Mouse (Mus musculus) left cerebral cortex, postnatal 10 days (tissue): ENCODE results near the gene Fezf1. TPM values are rescaled to one million over a fixed set of nuclear protein-coding genes. Genes with fewer than 3 reads are reported as not detected.

Experiments used
- DNase-seq, 2 experiments: peaks; one replicate each; pipeline ENCODE4 v3.0.0; 2021 to 2022; ENCODE audit warnings: low spot score in 2 of 2, mixed read lengths in 1 of 2; ENCODE audit errors: extremely low spot score in 1 of 2
- intact Hi-C: fragments of 180-260 bp; cut with DNase I; formaldehyde crosslinking; loops from one replicate; pipeline ENCODE4 v1.15.1; 2025
- total RNA-seq, 2 experiments: library from RNA; stranded (reverse); gene quantifications; 2 replicates each; pipeline ENCODE4 v1.2.3; 2021

Gene Fezf1
- total RNA-seq, result under 1 TPM; 0.18 to 0.49 TPM

- DNase-seq, result no peak
- intact Hi-C loops, result no loop called here
These were observed at the start of gene Fezf1 for GRCm38 (mm10) chr6:23248313-23249052. Gene Fezf1, minus strand, starts transcription at chr6:23248362.

GRCm38 (mm10) chr6:23294685-23295084, 46.5 kb upstream of the Fezf1 start:
- DNase-seq, result no peak
- intact Hi-C loops, result no loop called here

GRCm38 (mm10) chr6:23288752-23289151, 40.6 kb upstream of the Fezf1 start:
- DNase-seq, result no peak
- intact Hi-C loops, result no loop called here

GRCm38 (mm10) chr6:23281514-23281820, 33.3 kb upstream of the Fezf1 start:
- intact Hi-C loops, result no loop called here

GRCm38 (mm10) chr6:23280811-23281513, 32.8 kb upstream of the Fezf1 start:
- no peak for DNase-seq
- intact Hi-C loops, result no loop called here

More at GRCm38 (mm10) chr6:23281514-23281820, 33.3 kb upstream of the Fezf1 start:
- no peak for DNase-seq

GRCm38 (mm10) chr6:23273483-23273882, 25.3 kb upstream of the Fezf1 start:
- no peak for DNase-seq

GRCm38 (mm10) chr6:23272979-23273378, 24.8 kb upstream of the Fezf1 start:
- DNase-seq, result no peak
- intact Hi-C loops, result no loop called here

More at GRCm38 (mm10) chr6:23273483-23273882, 25.3 kb upstream of the Fezf1 start:
- intact Hi-C loops, result no loop called here

- no peak for DNase-seq
- intact Hi-C loops, result no loop called here
These were observed 24.4 kb upstream of the Fezf1 start for GRCm38 (mm10) chr6:23272542-23272941.

GRCm38 (mm10) chr6:23260738-23261050, 12.5 kb upstream of the Fezf1 start:
- no peak for DNase-seq
- intact Hi-C loops, result no loop called here

GRCm38 (mm10) chr6:23260016-23260737, 12.0 kb upstream of the Fezf1 start:
- DNase-seq, result no peak
- intact Hi-C loops, result no loop called here

- no peak for DNase-seq
- intact Hi-C loops, result no loop called here
These were observed 9.8 kb upstream of the Fezf1 start for GRCm38 (mm10) chr6:23257981-23258380.

GRCm38 (mm10) chr6:23255161-23255560, 7.0 kb upstream of the Fezf1 start:
- intact Hi-C loops, result no loop called here
- no peak for DNase-seq

GRCm38 (mm10) chr6:23254644-23255043, 6.5 kb upstream of the Fezf1 start:
- intact Hi-C loops, result no loop called here
- DNase-seq, result no peak

- DNase-seq, result no peak
- intact Hi-C loops, result no loop called here
These were observed 5.5 kb upstream of the Fezf1 start for GRCm38 (mm10) chr6:23253353-23254311.

- DNase-seq, result no peak
- intact Hi-C loops, result no loop called here
These were observed 4.3 kb upstream of the Fezf1 start for GRCm38 (mm10) chr6:23252196-23253135.

- intact Hi-C loops, result no loop called here
- no peak for DNase-seq
These were observed 3.3 kb upstream of the Fezf1 start for GRCm38 (mm10) chr6:23251431-23251830.

- intact Hi-C loops, result no loop called here
These were observed 2.3 kb upstream of the Fezf1 start for GRCm38 (mm10) chr6:23250288-23250955.

More at GRCm38 (mm10) chr6:23250288-23250955, 2.3 kb upstream of the Fezf1 start:
- DNase-seq, result no peak
